Mouse (Mus musculus): ENCODE measurements around the gene Ccnd3.

- no peak for TF ChIP-seq CTCF (IDR thresholded peaks at IDR 0.05; ENCODE audit: low read depth, low read length)
- no peak for TF ChIP-seq POLR2A (IDR thresholded peaks at IDR 0.05; ENCODE audit: borderline replicate concordance, low read depth, low read length)
Measured at GRCm38 (mm10) chr17:47527581-47528300, 22.9 kb downstream of the Ccnd3 start.
